Mouse (Mus musculus) adrenal gland, postnatal 36 days (tissue): ENCODE measurements at regions not wholly inside any gene's neighbourhood (a gene's known extent, or its start where the extent isn't known, plus 50 kb on each side); places are given as distances from the start of the nearest gene placed in this dataset.

Experiments used
- DNase-seq, 2 experiments: peaks; one replicate each; pipeline ENCODE4 v3.0.0; 2021; ENCODE audit warnings: mixed read lengths in 1 of 2

GRCm38 (mm10) chr6:52368734-52369412 lies 55.6 kb downstream of the Evx1 start:
- peak; percentile 37 for DNase-seq

GRCm38 (mm10) chr6:52370806-52371360 lies 57.6 kb downstream of the Evx1 start:
- no peak for DNase-seq

GRCm38 (mm10) chr6:52379146-52379545 lies 65.8 kb downstream of the Evx1 start:
- no peak for DNase-seq

- DNase-seq: no peak
Measured at GRCm38 (mm10) chr6:52379588-52379987, 66.3 kb downstream of the Evx1 start.

- DNase-seq: no peak
Measured at GRCm38 (mm10) chr6:52385044-52385443, 71.7 kb downstream of the Evx1 start.

- no peak for DNase-seq
Measured at GRCm38 (mm10) chr6:52401404-52401803, 88.1 kb downstream of the Evx1 start.

- DNase-seq: peak in 1 of 2 experiments; percentile 31
Measured at GRCm38 (mm10) chr6:52409991-52410390, 96.7 kb downstream of the Evx1 start.

GRCm38 (mm10) chr6:52410711-52411110 lies 97.4 kb downstream of the Evx1 start:
- no peak for DNase-seq

GRCm38 (mm10) chr6:52411302-52411701 lies 98.0 kb downstream of the Evx1 start:
- peak in 1 of 2 experiments; percentile 17 for DNase-seq

GRCm38 (mm10) chr6:52413639-52414038 lies 100.3 kb downstream of the Evx1 start:
- DNase-seq: no peak

- no peak for DNase-seq
Measured at GRCm38 (mm10) chr6:52415341-52415946, 102.1 kb downstream of the Evx1 start.

- peak; percentile 11 to 34 for DNase-seq
Measured at GRCm38 (mm10) chr6:52416491-52416890, 103.2 kb downstream of the Evx1 start.

- DNase-seq: peak in 1 of 2 experiments; percentile 21
Measured at GRCm38 (mm10) chr6:52417439-52418124, 104.3 kb downstream of the Evx1 start.

- peak; percentile 34 to 60 for DNase-seq
Measured at GRCm38 (mm10) chr6:52418451-52419170, 105.3 kb downstream of the Evx1 start.

- no peak for DNase-seq
Measured at GRCm38 (mm10) chr6:52420276-52420970, 107.1 kb downstream of the Evx1 start.

GRCm38 (mm10) chr6:52421771-52422170 lies 108.5 kb downstream of the Evx1 start:
- no peak for DNase-seq

GRCm38 (mm10) chr6:52422686-52423085 lies 109.4 kb downstream of the Evx1 start:
- DNase-seq: no peak

GRCm38 (mm10) chr6:52423581-52424107 lies 110.3 kb downstream of the Evx1 start:
- peak; percentile 22 to 43 for DNase-seq

- DNase-seq: no peak
Measured at GRCm38 (mm10) chr6:52424440-52424839, 111.1 kb downstream of the Evx1 start.

- DNase-seq: no peak
Measured at GRCm38 (mm10) chr6:52425082-52425481, 111.8 kb downstream of the Evx1 start.

GRCm38 (mm10) chr6:52428489-52429203 lies 115.3 kb downstream of the Evx1 start:
- DNase-seq: peak in 1 of 2 experiments; percentile 18
